Mouse (Mus musculus) stomach, embryonic 16.5 days (tissue): ENCODE results near the gene Grin2d. TPM values are rescaled to one million over a fixed set of nuclear protein-coding genes. Genes with fewer than 3 reads are reported as not detected.

ENCODE experiments used
- ATAC-seq: fragments of 200-750 bp; cut with Nextera tagmentation; 2 replicates; pipeline ENCODE4 v1.8.0; 2017; ENCODE audit warnings: moderate number of reproducible peaks, moderate TSS enrichment; ENCODE audit not compliant: insufficient read depth, low FRiP score
- H3K27ac ChIP-seq: fragments of 300-500 bp; sonication (generic); 2 replicates; pipeline ENCODE4 v1.5.1; 2014; ENCODE audit warnings: low read length
- H3K27me3 ChIP-seq: fragments of 300-500 bp; sonication (generic); 2 replicates; pipeline ENCODE4 v1.6.1; 2014; ENCODE audit warnings: low read length, control low read depth, mixed read lengths; ENCODE audit not compliant: control insufficient read depth, insufficient read depth
- H3K36me3 ChIP-seq: fragments of 300-500 bp; sonication (generic); 2 replicates; pipeline ENCODE4 v1.6.1; 2014; ENCODE audit warnings: low read length; ENCODE audit not compliant: control insufficient read depth, insufficient read depth
- H3K4me1 ChIP-seq: fragments of 300-500 bp; sonication (generic); 2 replicates; pipeline ENCODE4 v1.6.1; 2014; ENCODE audit warnings: low read length, control low read depth, mixed read lengths; ENCODE audit not compliant: control insufficient read depth, insufficient read depth
- H3K4me2 ChIP-seq: fragments of 300-500 bp; sonication (generic); 2 replicates; pipeline ENCODE4 v1.6.1; 2014; ENCODE audit warnings: low read depth, low read length, mixed read lengths
- H3K4me3 ChIP-seq: fragments of 300-500 bp; sonication (generic); replicated peaks from 2 replicates; pipeline ENCODE4 v1.5.1; 2014; ENCODE audit warnings: mild to moderate bottlenecking, low read length
- H3K9ac ChIP-seq: fragments of 300-500 bp; sonication (generic); 2 replicates; pipeline ENCODE4 v1.6.1; 2014; ENCODE audit warnings: low read length
- H3K9me3 ChIP-seq: fragments of 300-500 bp; sonication (generic); replicated peaks from 2 replicates; pipeline ENCODE4 v1.6.1; 2016; ENCODE audit warnings: low read length, control low read depth; ENCODE audit not compliant: control insufficient read depth
- WGBS: fragments of 180-500 bp; shearing (Covaris S2); extraction: QIAGEN DNeasy Blood & Tissue Kit; methylation state at CpG from one replicate; pipeline ENCODE4 v1.1.7; 2014; 5-methylcytosine and 5-hydroxymethylcytosine counted together
- polyA plus RNA-seq: library from polyadenylated mRNA; unstranded; fragments of >200 nt; fragmentation: Nextera tagmentation; extraction: Ambion mirVana; gene quantifications from 2 replicates; pipeline ENCODE4 v1.2.1, GENCODE M21; 2015

The Grin2d gene
- polyA plus RNA-seq, 1 experiment from 2014 or later: 0.23 TPM

GRCm38 (mm10) chr7:45808471-45808870 is 69.7 kb downstream of the Grin2d start:
- H3K4me1 ChIP-seq: peaks cover 11% of the 10 kb centered on the region
- WGBS: 48% methylated on average over 11 of the region's 11 CpGs
- no peak overlapping the region for H3K4me3 ChIP-seq
- peaks cover 21% of the 10 kb centered on the region for H3K36me3 ChIP-seq
- H3K27me3 ChIP-seq: no peaks in the 10 kb centered on the region
- H3K4me2 ChIP-seq: no peak overlapping the region
- no peak overlapping the region for H3K9ac ChIP-seq
- H3K9me3 ChIP-seq: no peaks in the 10 kb centered on the region
- H3K27ac ChIP-seq: no peak overlapping the region
- ATAC-seq: no peak

- H3K36me3 ChIP-seq: peaks cover 19% of the 10 kb centered on the region
- no peak overlapping the region for H3K27ac ChIP-seq
- WGBS: 63% methylated on average over 5 of the region's 5 CpGs
- no peaks in the 10 kb centered on the region for H3K9me3 ChIP-seq
- H3K4me1 ChIP-seq: peaks cover 3% of the 10 kb centered on the region; the same call in 1 of the 2 replicates
- H3K27me3 ChIP-seq: no peaks in the 10 kb centered on the region
- H3K4me2 ChIP-seq: no peak overlapping the region
- no peak overlapping the region for H3K4me3 ChIP-seq
- ATAC-seq: no peak
- H3K9ac ChIP-seq: no peak overlapping the region
These were observed 72.2 kb downstream of the Grin2d start for GRCm38 (mm10) chr7:45805941-45806340.

GRCm38 (mm10) chr7:45802551-45802950 is 75.6 kb downstream of the Grin2d start:
- no peaks in the 10 kb centered on the region for H3K9me3 ChIP-seq
- 82% methylated on average over 6 of the region's 6 CpGs for WGBS
- no peak for ATAC-seq

GRCm38 (mm10) chr7:45801348-45801747 is 76.8 kb downstream of the Grin2d start:
- peaks cover 10% of the 10 kb centered on the region for H3K27me3 ChIP-seq
- H3K4me1 ChIP-seq: peaks cover 22% of the 10 kb centered on the region
- WGBS: 3% methylated on average over 12 of the region's 12 CpGs
- no peaks in the 10 kb centered on the region for H3K36me3 ChIP-seq
- ATAC-seq: peak; percentile 51
- peak overlapping the region; percentile 58 for H3K4me2 ChIP-seq
- H3K9ac ChIP-seq: peak overlapping the region; percentile 62
- H3K9me3 ChIP-seq: no peaks in the 10 kb centered on the region
- 0 out of 2 replicates have a peak overlapping the region, but pooled peaks have one; percentile 31 for H3K27ac ChIP-seq
- H3K4me3 ChIP-seq: peak overlapping the region; percentile 30

More at GRCm38 (mm10) chr7:45802551-45802950, 75.6 kb downstream of the Grin2d start:
- no peak overlapping the region for H3K4me3 ChIP-seq
- no peaks in the 10 kb centered on the region; the same call in 1 of the 2 replicates for H3K36me3 ChIP-seq
- H3K9ac ChIP-seq: no peak overlapping the region
- H3K27me3 ChIP-seq: peaks cover 4% of the 10 kb centered on the region; the same call in 1 of the 2 replicates
- peaks cover 18% of the 10 kb centered on the region for H3K4me1 ChIP-seq
- H3K27ac ChIP-seq: no peak overlapping the region
- H3K4me2 ChIP-seq: no peak overlapping the region

- H3K27me3 ChIP-seq: peaks cover 10% of the 10 kb centered on the region
- no peaks in the 10 kb centered on the region for H3K9me3 ChIP-seq
- H3K36me3 ChIP-seq: no peaks in the 10 kb centered on the region
- WGBS: 13% methylated on average over 25 of the region's 25 CpGs
- peaks cover 22% of the 10 kb centered on the region for H3K4me1 ChIP-seq
- H3K27ac ChIP-seq: peak overlapping the region; percentile 31; the same call in 1 of the 2 replicates
- H3K9ac ChIP-seq: peak overlapping the region; percentile 62
- H3K4me2 ChIP-seq: peak overlapping the region; percentile 58
- peak overlapping the region; percentile 30 for H3K4me3 ChIP-seq
- peak; percentile 65 for ATAC-seq
These were observed 77.5 kb downstream of the Grin2d start for GRCm38 (mm10) chr7:45800546-45801204.

GRCm38 (mm10) chr7:45800001-45800400 is 78.2 kb downstream of the Grin2d start:
- H3K9ac ChIP-seq: no peak overlapping the region
- H3K4me3 ChIP-seq: peak overlapping the region; percentile 30
- peaks cover 22% of the 10 kb centered on the region for H3K4me1 ChIP-seq
- H3K9me3 ChIP-seq: no peaks in the 10 kb centered on the region
- 40% methylated on average over 7 of the region's 7 CpGs for WGBS
- H3K4me2 ChIP-seq: peak overlapping the region; percentile 58
- no peak overlapping the region; the same call in 1 of the 2 replicates for H3K27ac ChIP-seq
- H3K36me3 ChIP-seq: no peaks in the 10 kb centered on the region
- peaks cover 10% of the 10 kb centered on the region for H3K27me3 ChIP-seq
- ATAC-seq: no peak

- H3K9me3 ChIP-seq: no peaks in the 10 kb centered on the region
- peak overlapping the region; percentile 76 for H3K9ac ChIP-seq
- 62% methylated on average over 7 of the region's 7 CpGs for WGBS
- no peak overlapping the region for H3K27ac ChIP-seq
- peak overlapping the region; percentile 93 for H3K4me2 ChIP-seq
- H3K4me3 ChIP-seq: peak overlapping the region; percentile 55
- H3K27me3 ChIP-seq: peaks cover 10% of the 10 kb centered on the region
- ATAC-seq: no peak
- peaks cover 22% of the 10 kb centered on the region for H3K4me1 ChIP-seq
- no peaks in the 10 kb centered on the region for H3K36me3 ChIP-seq
These were observed 79.2 kb downstream of the Grin2d start for GRCm38 (mm10) chr7:45798931-45799330.

- H3K27me3 ChIP-seq: peaks cover 10% of the 10 kb centered on the region
- H3K4me2 ChIP-seq: peak overlapping the region; percentile 93
- ATAC-seq: no peak
- peak overlapping the region; percentile 55 for H3K4me3 ChIP-seq
- peaks cover 22% of the 10 kb centered on the region for H3K4me1 ChIP-seq
- no peaks in the 10 kb centered on the region for H3K36me3 ChIP-seq
- H3K9ac ChIP-seq: peak overlapping the region; percentile 76
- no peaks in the 10 kb centered on the region for H3K9me3 ChIP-seq
- WGBS: 3% methylated on average over 19 of the region's 19 CpGs
- no peak overlapping the region for H3K27ac ChIP-seq
These were observed 79.7 kb downstream of the Grin2d start for GRCm38 (mm10) chr7:45798511-45798836.

GRCm38 (mm10) chr7:45797661-45798510 is 80.3 kb downstream of the Grin2d start:
- no peak for ATAC-seq
- 3% methylated on average over 59 of the region's 60 CpGs for WGBS
- no peaks in the 10 kb centered on the region for H3K36me3 ChIP-seq
- no peak overlapping the region for H3K27ac ChIP-seq
- H3K4me3 ChIP-seq: peak overlapping the region; percentile 55
- peak overlapping the region; percentile 76 for H3K9ac ChIP-seq
- peak overlapping the region; percentile 93 for H3K4me2 ChIP-seq
- no peaks in the 10 kb centered on the region for H3K9me3 ChIP-seq
- peaks cover 22% of the 10 kb centered on the region for H3K4me1 ChIP-seq
- peaks cover 10% of the 10 kb centered on the region for H3K27me3 ChIP-seq
